Mouse (Mus musculus): ENCODE results near the gene Ostc.

The Ostc gene

GRCm38 (mm10) chr3:130710103-130710502 is 859 bp upstream of the Ostc start:
- no peak for DNase-seq (ENCODE audit: extremely low spot score, low spot score)

GRCm38 (mm10) chr3:130708529-130708928 is 715 bp downstream of the Ostc start:
- DNase-seq (ENCODE audit: extremely low spot score, low spot score): no peak

GRCm38 (mm10) chr3:130702289-130702688 is 7.0 kb downstream of the Ostc start:
- no peak for DNase-seq (ENCODE audit: extremely low spot score, low spot score)

GRCm38 (mm10) chr3:130697622-130698021 is 11.6 kb downstream of the Ostc start:
- DNase-seq (ENCODE audit: extremely low spot score, low spot score): no peak

GRCm38 (mm10) chr3:130694705-130695104 is 14.5 kb downstream of the Ostc start:
- no peak for DNase-seq (ENCODE audit: extremely low spot score, low spot score)

GRCm38 (mm10) chr3:130694041-130694593 is 15.1 kb downstream of the Ostc start:
- no peak for DNase-seq (ENCODE audit: extremely low spot score, low spot score)

GRCm38 (mm10) chr3:130691596-130692170 is 17.6 kb downstream of the Ostc start:
- DNase-seq (ENCODE audit: extremely low spot score, low spot score): no peak

GRCm38 (mm10) chr3:130690834-130691595 is 18.2 kb downstream of the Ostc start:
- DNase-seq (ENCODE audit: extremely low spot score, low spot score): peak; percentile 58

- DNase-seq (ENCODE audit: extremely low spot score, low spot score): peak; percentile 82
These were observed 19.6 kb downstream of the Ostc start for GRCm38 (mm10) chr3:130689630-130690029.

GRCm38 (mm10) chr3:130687051-130687450 is 22.2 kb downstream of the Ostc start:
- no peak for DNase-seq (ENCODE audit: extremely low spot score, low spot score)

GRCm38 (mm10) chr3:130685014-130685366 is 24.3 kb downstream of the Ostc start:
- no peak for DNase-seq (ENCODE audit: extremely low spot score, low spot score)

GRCm38 (mm10) chr3:130684276-130685013 is 24.8 kb downstream of the Ostc start:
- no peak for DNase-seq (ENCODE audit: extremely low spot score, low spot score)

- no peak for DNase-seq (ENCODE audit: extremely low spot score, low spot score)
These were observed 25.4 kb downstream of the Ostc start for GRCm38 (mm10) chr3:130683836-130684235.

- no peak for DNase-seq (ENCODE audit: extremely low spot score, low spot score)
These were observed 27.1 kb downstream of the Ostc start for GRCm38 (mm10) chr3:130682183-130682582.

- no peak for DNase-seq (ENCODE audit: extremely low spot score, low spot score)
These were observed 28.0 kb downstream of the Ostc start for GRCm38 (mm10) chr3:130681226-130681625.

- no peak for DNase-seq (ENCODE audit: extremely low spot score, low spot score)
These were observed 31.4 kb downstream of the Ostc start for GRCm38 (mm10) chr3:130677671-130678460.

GRCm38 (mm10) chr3:130671291-130671690 is 38.0 kb downstream of the Ostc start:
- DNase-seq (ENCODE audit: extremely low spot score, low spot score): no peak

GRCm38 (mm10) chr3:130662496-130662895 is 46.7 kb downstream of the Ostc start:
- no peak for DNase-seq (ENCODE audit: extremely low spot score, low spot score)

- no peak for DNase-seq (ENCODE audit: extremely low spot score, low spot score)
These were observed 48.6 kb downstream of the Ostc start for GRCm38 (mm10) chr3:130660619-130661018.

- no peak for DNase-seq (ENCODE audit: extremely low spot score, low spot score)
These were observed 59.7 kb downstream of the Ostc start for GRCm38 (mm10) chr3:130649569-130649968.

GRCm38 (mm10) chr3:130646110-130646810 is 63.0 kb downstream of the Ostc start:
- no peak for DNase-seq (ENCODE audit: extremely low spot score, low spot score)

All from neural tube, embryonic 10.5 days (tissue).